Mouse (Mus musculus) cerebellum, adult 11-12 months (tissue): ENCODE results near the gene Olfr110.
"Not testable (repeated sequence)": the region's sequence is repeated elsewhere in the genome, so short reads cannot be mapped to it uniquely, and the experiment has no call there.

Source experiments
- DNase-seq: peaks from one replicate; pipeline ENCODE4 v3.0.0; 2022

Gene Olfr110

DNA sequence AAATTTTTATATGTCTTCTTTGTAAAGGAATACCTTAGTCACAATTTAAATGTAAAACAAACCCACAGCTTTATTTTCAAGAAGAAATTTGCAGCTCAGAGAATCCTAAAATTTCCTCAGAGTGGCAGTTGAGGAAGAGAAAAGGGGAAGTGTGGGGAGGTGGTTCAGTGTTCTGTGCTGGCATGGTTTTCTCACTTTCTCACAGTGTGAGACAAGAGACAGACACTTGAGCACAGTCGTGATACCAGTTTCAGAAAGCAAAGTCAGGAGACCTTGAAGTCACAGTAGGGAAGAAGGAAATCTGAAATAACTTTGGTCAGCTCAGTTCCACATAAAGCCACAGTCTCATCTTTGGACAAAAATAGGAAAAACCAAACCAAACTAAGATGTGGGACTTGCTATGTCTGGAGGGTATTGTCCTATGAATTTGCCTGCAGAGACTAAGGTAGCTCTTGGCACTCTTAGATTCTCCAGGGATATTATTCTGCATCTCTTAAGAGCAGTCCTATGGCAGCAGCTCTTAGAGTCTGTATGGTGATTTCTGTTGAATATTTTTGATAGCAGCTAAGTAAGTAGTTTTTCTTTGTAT, at the start of gene Olfr110:
Gene Olfr110, plus strand, starts transcription at position 539 of the 589 bp plus-strand sequence.
- no peak for DNase-seq

DNA sequence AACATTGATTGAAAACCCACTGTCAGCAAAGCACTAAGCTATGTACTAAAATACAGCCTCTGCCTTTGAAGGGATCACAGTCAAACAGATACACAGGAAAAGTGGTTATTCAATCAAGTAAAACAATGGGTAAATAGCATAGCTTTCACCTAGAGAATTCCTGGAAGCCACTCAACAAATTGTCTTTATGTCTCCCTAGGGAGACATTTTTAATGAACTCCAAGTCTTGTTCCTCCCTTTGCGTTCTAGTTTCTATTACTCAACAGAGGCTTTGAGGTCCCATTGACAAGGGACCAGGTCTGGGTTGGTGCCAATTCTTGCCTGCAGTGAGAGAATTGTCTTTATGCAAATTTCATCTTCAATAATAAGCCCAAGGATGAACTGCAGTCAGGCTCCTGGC, 47.1 kb upstream of the Olfr110 start, which contains the start of gene Olfr108:
Gene Olfr108, plus strand, starts transcription at position 301 of the 400 bp plus-strand sequence.
- DNase-seq: no peak

DNA sequence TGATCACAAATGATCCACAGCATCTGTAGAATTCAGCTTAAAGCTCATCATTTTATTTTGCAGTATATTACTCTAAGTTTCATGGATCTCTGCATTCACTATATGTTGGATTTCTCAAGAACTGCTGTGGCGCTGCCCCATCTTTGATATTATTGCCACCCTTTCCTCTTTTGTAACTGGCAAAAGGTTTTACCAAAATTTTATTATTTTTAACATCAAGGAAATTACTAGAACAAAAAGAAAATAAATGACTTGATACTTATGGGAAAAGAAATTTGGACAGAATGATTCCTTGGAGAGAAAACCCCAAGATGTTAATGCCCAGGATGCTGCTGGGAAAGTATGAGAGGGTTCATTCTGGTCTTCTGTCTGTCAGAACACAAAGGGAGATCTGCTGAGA, 33.7 kb upstream of the Olfr110 start, which contains the start of gene Olfr109:
Gene Olfr109, plus strand, starts transcription at position 301 of the 400 bp plus-strand sequence.
- no peak for DNase-seq

DNA sequence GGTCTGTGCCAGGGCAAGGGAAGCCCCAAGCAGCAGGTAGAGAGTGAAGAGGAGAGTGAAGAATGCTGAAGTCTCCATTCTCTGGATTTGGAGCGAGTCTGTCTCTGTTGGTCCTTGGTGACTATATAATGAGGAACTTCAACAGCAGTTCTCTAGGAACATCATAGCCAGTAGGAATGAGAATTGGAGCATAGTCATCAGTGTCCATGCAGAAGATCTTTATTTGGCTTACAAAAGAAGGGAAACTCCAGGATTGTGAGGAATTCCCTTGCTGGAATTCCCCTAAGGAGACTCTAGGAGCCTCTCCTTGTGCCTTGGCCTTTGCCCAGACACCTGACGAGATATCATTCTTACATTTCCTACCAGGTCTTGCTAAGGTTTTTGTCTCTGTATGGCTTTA, 8.8 kb upstream of the Olfr110 start, which contains the start of gene H2-M2:
Gene H2-M2, minus strand, starts transcription at position 101 of the 400 bp plus-strand sequence.
- no peak for DNase-seq

DNA sequence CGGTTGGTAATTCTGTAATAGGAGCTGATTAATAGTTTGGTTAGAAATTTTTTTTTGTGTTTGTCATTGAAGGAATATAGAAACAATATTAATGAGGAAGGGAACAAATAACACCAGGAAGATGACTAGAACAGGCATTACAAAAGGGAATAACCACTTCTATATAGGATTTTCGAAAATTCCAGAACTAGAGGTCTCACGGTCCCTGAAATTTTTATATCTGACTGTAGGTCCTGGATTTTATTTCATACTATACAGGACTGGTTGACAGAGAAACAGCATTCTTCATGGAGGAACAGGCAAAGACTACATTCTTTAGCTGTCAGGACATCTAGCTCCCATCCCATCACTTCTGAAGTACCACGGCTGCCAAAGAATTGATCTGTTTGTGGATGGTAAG, 15.5 kb downstream of the Olfr110 start, which contains the start of gene Olfr111:
Gene Olfr111, plus strand, starts transcription at position 301 of the 400 bp plus-strand sequence.
- DNase-seq: no peak

DNA sequence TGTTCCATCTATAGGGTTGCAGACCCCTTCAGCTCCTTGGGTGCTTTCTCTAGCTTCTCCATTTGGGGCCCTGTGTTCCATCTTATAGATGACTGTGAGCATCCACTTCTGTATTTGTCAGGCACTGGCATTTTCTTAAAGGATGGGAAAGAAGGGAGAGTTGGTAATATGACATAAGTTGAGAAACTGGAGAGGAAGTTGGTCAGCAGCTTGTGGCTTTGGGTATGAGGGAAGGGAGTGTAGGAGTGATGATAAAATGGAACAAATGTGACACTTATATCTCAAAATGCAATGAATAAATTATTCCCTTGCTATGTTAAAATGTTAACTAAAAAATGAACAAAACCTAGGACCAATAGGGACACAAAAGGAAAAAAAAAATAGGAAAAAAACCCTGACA, 32.3 kb downstream of the Olfr110 start:
- not testable (repeated sequence) for DNase-seq

DNA sequence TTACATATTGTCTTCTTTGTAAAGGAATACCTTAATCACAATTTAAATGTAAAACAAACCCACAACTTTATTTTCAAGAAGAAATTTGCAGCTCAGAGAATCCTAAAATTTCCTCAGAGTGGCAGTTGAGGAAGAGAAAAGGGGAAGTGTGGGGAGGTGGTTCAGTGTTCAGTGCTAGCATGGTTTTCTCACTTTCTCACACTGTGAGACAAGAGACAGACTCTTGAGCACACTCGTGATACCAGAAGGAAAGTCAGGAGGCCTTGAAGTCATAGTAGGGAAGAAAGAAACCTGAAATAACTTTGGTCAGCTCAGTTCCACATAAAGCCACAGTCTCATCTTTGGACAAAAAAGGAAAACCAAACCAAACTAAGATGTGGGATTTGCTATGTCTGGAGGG, 33.2 kb downstream of the Olfr110 start:
- DNase-seq: not testable (repeated sequence)

DNA sequence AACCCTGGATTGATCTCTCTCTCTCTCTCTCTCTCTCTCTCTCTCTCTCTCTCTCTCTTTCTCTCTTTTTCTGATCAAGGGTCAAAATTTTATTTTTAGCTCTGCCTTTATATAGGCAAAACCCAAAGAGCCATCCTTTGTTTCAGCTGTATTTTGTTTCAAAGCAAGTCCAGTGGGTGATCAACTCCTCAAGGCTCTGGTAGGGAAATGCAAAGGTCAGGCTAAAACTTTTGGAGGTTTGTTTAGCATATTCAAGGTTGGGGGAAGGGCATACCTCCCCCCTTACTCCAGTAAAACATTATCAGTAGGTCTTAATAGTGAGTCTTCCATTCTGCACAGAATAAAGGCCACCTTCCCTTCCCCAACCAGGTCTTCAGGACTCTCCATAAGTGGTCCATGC, 42.9 kb downstream of the Olfr110 start:
- DNase-seq: no peak

DNA sequence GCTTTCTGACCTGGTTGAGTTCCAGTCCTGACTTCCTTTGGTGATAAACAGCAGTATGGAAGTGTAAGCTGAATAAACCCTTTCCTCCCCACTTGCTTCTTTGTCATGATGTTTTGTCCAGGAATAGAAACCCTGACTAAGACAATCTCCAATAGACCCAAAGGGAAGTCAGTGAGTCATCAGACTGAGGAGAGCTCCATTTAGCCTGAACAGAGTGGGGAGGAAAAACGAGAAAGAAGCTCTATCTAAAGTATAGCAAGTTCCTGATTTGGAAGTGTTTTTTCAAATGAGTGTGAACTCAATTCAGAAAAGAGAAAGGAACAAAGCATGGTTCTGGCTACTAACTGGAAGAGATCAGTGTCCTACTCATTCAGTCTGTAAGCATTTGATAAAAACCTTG, 46.1 kb downstream of the Olfr110 start:
- DNase-seq: not testable (repeated sequence)

DNA sequence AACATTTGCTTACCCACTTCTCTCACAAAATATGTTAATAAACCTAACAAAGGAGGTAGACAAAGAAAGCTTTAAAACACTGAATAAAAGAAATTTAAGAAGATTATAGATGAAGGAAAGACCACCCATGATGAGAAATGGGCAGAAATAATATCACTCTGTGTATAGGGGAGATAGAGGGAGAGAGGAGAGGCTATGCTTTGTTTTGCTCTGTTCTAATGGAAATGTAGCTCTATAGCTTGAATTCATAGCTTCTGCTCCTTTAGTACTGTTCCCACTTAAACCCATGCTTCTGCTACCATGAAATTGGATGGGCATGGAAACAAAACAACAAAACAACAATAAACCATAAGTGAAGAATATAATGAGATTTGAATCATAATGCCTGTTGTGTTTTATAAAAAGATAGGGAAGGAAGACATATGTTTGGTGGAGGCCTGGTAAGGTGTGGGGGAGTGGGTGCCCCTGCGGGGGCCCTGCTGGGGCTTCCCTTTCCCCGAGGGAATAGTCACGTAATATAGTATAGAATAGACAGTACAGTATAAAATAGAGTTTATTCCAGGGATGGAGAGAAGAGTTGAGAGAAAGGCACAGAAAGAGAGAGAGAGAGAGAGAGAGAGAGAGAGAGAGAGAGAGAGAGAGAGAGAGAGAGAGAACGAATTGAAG, 49.3 kb downstream of the Olfr110 start:
- no peak for DNase-seq

DNA sequence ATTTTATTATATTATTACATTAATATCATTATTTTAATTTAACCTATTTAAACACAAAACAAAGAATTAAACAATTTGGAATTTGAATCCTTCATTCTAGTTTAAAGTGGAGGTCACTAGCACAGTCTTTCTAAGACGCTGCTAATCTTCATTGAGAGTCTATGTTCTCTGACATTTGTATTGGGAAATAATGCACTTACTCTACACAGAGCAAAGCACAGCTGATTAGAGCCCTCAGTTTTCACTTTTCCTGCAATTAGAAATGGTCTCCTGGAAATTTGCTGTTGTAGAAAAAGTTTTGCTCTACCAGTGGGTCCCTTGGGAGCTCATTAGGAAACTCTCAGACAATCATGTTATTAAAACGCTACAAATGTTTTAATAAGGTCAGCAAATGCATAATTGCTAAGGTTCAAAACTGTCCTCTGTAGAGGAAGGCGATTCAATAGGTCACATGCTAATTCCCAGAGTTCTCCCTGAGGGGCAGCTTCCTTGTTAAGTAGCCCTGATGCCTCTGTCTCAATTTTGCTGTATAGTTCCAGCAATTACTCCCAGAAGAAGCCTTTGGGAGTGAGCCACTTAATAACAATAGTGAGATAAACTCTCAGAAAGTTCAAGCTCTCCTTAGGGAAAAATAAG, 51.6 kb downstream of the Olfr110 start:
- DNase-seq: no peak
